Mouse (Mus musculus) megakaryocyte, embryonic 14.5 days (primary cell): ENCODE measurements around the gene Ulk2.

ENCODE experiments used
- FLI1 ChIP-seq: IDR thresholded peaks from 2 replicates; pipeline ENCODE4 v1.6.1; 2012; ENCODE audit warnings: low read length, inconsistent platforms, mixed read lengths
- GATA1 ChIP-seq: IDR thresholded peaks from 3 replicates; pipeline ENCODE4 v1.6.1; 2012; ENCODE audit warnings: mixed read lengths, low read length, inconsistent platforms, borderline replicate concordance

GRCm38 (mm10) chr11:61871881-61872280 lies 17.0 kb upstream of the Ulk2 start:
- TF ChIP-seq GATA1 (no peak), FLI1 (no peak)
